Mouse (Mus musculus): ENCODE data around the gene Urad. TPM values are rescaled to one million over a fixed set of nuclear protein-coding genes. Genes with fewer than 3 reads are reported as not detected.

Gene Urad
- polyA plus RNA-seq, 1 experiment from 2014 or later = not detected

GRCm38 (mm10) chr5:147319653-147320052, 2.6 kb downstream of the Urad start:
- ATAC-seq (ENCODE audit: low FRiP score, low read depth) = 0 out of 2 replicates have a peak, but pooled peaks have one; percentile 32
- H3K4me2 ChIP-seq (replicated peaks) = no peak overlapping the region

GRCm38 (mm10) chr5:147317991-147318390, 4.2 kb downstream of the Urad start:
- H3K4me3 ChIP-seq = no peak overlapping the region

More at GRCm38 (mm10) chr5:147319653-147320052, 2.6 kb downstream of the Urad start:
- no peak overlapping the region for H3K9ac ChIP-seq (replicated peaks)
- H3K9me3 ChIP-seq = no peaks in the 10 kb centered on the region
- H3K4me3 ChIP-seq = no peak overlapping the region
- no peak overlapping the region for H3K27ac ChIP-seq (replicated peaks)
- no peaks in the 10 kb centered on the region; the same call in 1 of the 2 replicates for H3K4me1 ChIP-seq
- peaks cover 91% of the 10 kb centered on the region for H3K27me3 ChIP-seq
- no peaks in the 10 kb centered on the region for H3K36me3 ChIP-seq

GRCm38 (mm10) chr5:147317321-147317720, 4.9 kb downstream of the Urad start:
- Histone ChIP-seq H3K4me3 (no peak overlapping the region), H3K36me3 (no peaks in the 10 kb centered on the region), H3K27ac (replicated peaks) (no peak overlapping the region), H3K4me2 (replicated peaks) (no peak overlapping the region), H3K9ac (replicated peaks) (no peak overlapping the region), H3K9me3 (no peaks in the 10 kb centered on the region), H3K4me1 (no peaks in the 10 kb centered on the region; the same call in 1 of the 2 replicates), H3K27me3 (peaks cover 99% of the 10 kb centered on the region)
- no peak for ATAC-seq (ENCODE audit: low FRiP score, low read depth)
- 4% methylated on average over 7 of the region's 7 CpGs for WGBS

More at GRCm38 (mm10) chr5:147317991-147318390, 4.2 kb downstream of the Urad start:
- Histone ChIP-seq H3K9ac (replicated peaks) (no peak overlapping the region), H3K27ac (replicated peaks) (no peak overlapping the region), H3K4me1 (no peaks in the 10 kb centered on the region; the same call in 1 of the 2 replicates), H3K36me3 (no peaks in the 10 kb centered on the region), H3K27me3 (peaks cover 99% of the 10 kb centered on the region), H3K4me2 (replicated peaks) (no peak overlapping the region), H3K9me3 (no peaks in the 10 kb centered on the region)
- ATAC-seq (ENCODE audit: low FRiP score, low read depth) = no peak
- 18% methylated on average over 7 of the region's 7 CpGs for WGBS

- no peak for ATAC-seq (ENCODE audit: low FRiP score, low read depth)
- Histone ChIP-seq H3K9me3 (no peaks in the 10 kb centered on the region), H3K4me1 (no peaks in the 10 kb centered on the region; the same call in 1 of the 2 replicates), H3K27me3 (peaks cover 98% of the 10 kb centered on the region), H3K27ac (replicated peaks) (no peak overlapping the region), H3K36me3 (no peaks in the 10 kb centered on the region), H3K9ac (replicated peaks) (no peak overlapping the region), H3K4me2 (replicated peaks) (no peak overlapping the region), H3K4me3 (no peak overlapping the region)
- WGBS = under 1% methylated on average over 25 of the region's 25 CpGs
Observed at GRCm38 (mm10) chr5:147315432-147316075, 6.7 kb downstream of the Urad start.

- no peak overlapping the region for H3K9ac ChIP-seq (replicated peaks)
- H3K4me1 ChIP-seq = no peaks in the 10 kb centered on the region; the same call in 1 of the 2 replicates
- H3K4me3 ChIP-seq = no peak overlapping the region
- WGBS = under 1% methylated on average over 39 of the region's 39 CpGs
- no peak overlapping the region for H3K4me2 ChIP-seq (replicated peaks)
- no peak for ATAC-seq (ENCODE audit: low FRiP score, low read depth)
- H3K36me3 ChIP-seq = no peaks in the 10 kb centered on the region
- peaks cover 98% of the 10 kb centered on the region for H3K27me3 ChIP-seq
- H3K27ac ChIP-seq (replicated peaks) = no peak overlapping the region
- H3K9me3 ChIP-seq = no peaks in the 10 kb centered on the region
Observed at GRCm38 (mm10) chr5:147314646-147315431, 7.4 kb downstream of the Urad start.

GRCm38 (mm10) chr5:147312830-147313685, 9.2 kb downstream of the Urad start:
- H3K4me1 ChIP-seq = no peaks in the 10 kb centered on the region; the same call in 1 of the 2 replicates
- no peak overlapping the region for H3K9ac ChIP-seq (replicated peaks)
- no peak overlapping the region for H3K4me2 ChIP-seq (replicated peaks)
- no peaks in the 10 kb centered on the region for H3K36me3 ChIP-seq
- 1% methylated on average over 27 of the region's 27 CpGs for WGBS
- no peak overlapping the region for H3K4me3 ChIP-seq
- no peaks in the 10 kb centered on the region for H3K9me3 ChIP-seq
- H3K27me3 ChIP-seq = peaks cover 99% of the 10 kb centered on the region
- no peak for ATAC-seq (ENCODE audit: low FRiP score, low read depth)
- H3K27ac ChIP-seq (replicated peaks) = no peak overlapping the region

GRCm38 (mm10) chr5:147309786-147310185, 12.5 kb downstream of the Urad start:
- no peak overlapping the region for H3K9ac ChIP-seq (replicated peaks)
- peaks cover 99% of the 10 kb centered on the region for H3K27me3 ChIP-seq
- no peaks in the 10 kb centered on the region for H3K9me3 ChIP-seq
- H3K4me1 ChIP-seq = peaks cover 5% of the 10 kb centered on the region; the same call in 1 of the 2 replicates
- H3K27ac ChIP-seq (replicated peaks) = no peak overlapping the region
- no peak overlapping the region for H3K4me2 ChIP-seq (replicated peaks)
- WGBS = 4% methylated on average over 2 of the region's 2 CpGs
- H3K4me3 ChIP-seq = no peak overlapping the region
- H3K36me3 ChIP-seq = no peaks in the 10 kb centered on the region
- no peak for ATAC-seq (ENCODE audit: low FRiP score, low read depth)

- no peak overlapping the region for H3K4me3 ChIP-seq
- ATAC-seq (ENCODE audit: low FRiP score, low read depth) = no peak
- 7% methylated on average over 9 of the region's 9 CpGs for WGBS
- no peak overlapping the region for H3K4me2 ChIP-seq (replicated peaks)
- no peaks in the 10 kb centered on the region for H3K9me3 ChIP-seq
- H3K9ac ChIP-seq (replicated peaks) = no peak overlapping the region
- H3K36me3 ChIP-seq = no peaks in the 10 kb centered on the region
- H3K27me3 ChIP-seq = peaks cover 99% of the 10 kb centered on the region
- peaks cover 8% of the 10 kb centered on the region; the same call in 1 of the 2 replicates for H3K4me1 ChIP-seq
- H3K27ac ChIP-seq (replicated peaks) = no peak overlapping the region
Observed at GRCm38 (mm10) chr5:147308451-147308850, 13.8 kb downstream of the Urad start.

- Histone ChIP-seq H3K4me2 (replicated peaks) (no peak overlapping the region), H3K9me3 (no peaks in the 10 kb centered on the region), H3K4me3 (no peak overlapping the region), H3K4me1 (peaks cover 8% of the 10 kb centered on the region; the same call in 1 of the 2 replicates), H3K9ac (replicated peaks) (no peak overlapping the region), H3K36me3 (no peaks in the 10 kb centered on the region), H3K27me3 (peaks cover 99% of the 10 kb centered on the region), H3K27ac (replicated peaks) (no peak overlapping the region)
- ATAC-seq (ENCODE audit: low FRiP score, low read depth) = no peak
- WGBS = 3% methylated on average over 12 of the region's 12 CpGs
Observed at GRCm38 (mm10) chr5:147307398-147307785, 14.8 kb downstream of the Urad start.

- H3K36me3 ChIP-seq = no peaks in the 10 kb centered on the region
Observed at GRCm38 (mm10) chr5:147306638-147307397, 15.4 kb downstream of the Urad start, which contains the start of gene Cdx2. TSS of gene Cdx2 (minus strand) at chr5:147307270.

More at GRCm38 (mm10) chr5:147306638-147307397, 15.4 kb downstream of the Urad start, which contains the start of gene Cdx2:
- 0 out of 2 replicates have a peak, but pooled peaks have one; percentile 16 for ATAC-seq (ENCODE audit: low FRiP score, low read depth)
- under 1% methylated on average over 60 of the region's 63 CpGs for WGBS
- Histone ChIP-seq H3K4me3 (peak within 1 kb of the TSS; percentile 12; the same call in 1 of the 2 replicates), H3K4me2 (replicated peaks) (no peak within 1 kb of the TSS), H3K9me3 (no peaks in the 10 kb centered on the region), H3K4me1 (peaks cover 8% of the 10 kb centered on the region; the same call in 1 of the 2 replicates), H3K9ac (replicated peaks) (no peak within 1 kb of the TSS), H3K27ac (replicated peaks) (no peak within 1 kb of the TSS), H3K27me3 (peaks cover 100% of the 10 kb centered on the region)

Measured in midbrain, embryonic 12.5 days (tissue).